Mouse (Mus musculus) gastrocnemius, postnatal 4 days (tissue): ENCODE measurements at regions not wholly inside any gene's neighbourhood (a gene's known extent, or its start where the extent isn't known, plus 50 kb on each side); places are given as distances from the start of the nearest gene placed in this dataset.

Experiments used
- DNase-seq, 2 experiments: peaks; one replicate each; pipeline ENCODE4 v3.0.0; 2021 to 2022; ENCODE audit warnings: low spot score in 2 of 2, mixed read lengths in 2 of 2

- no peak for DNase-seq
Observed at GRCm38 (mm10) chr5:111829891-111830290, 96.2 kb downstream of the Gm26897 start.

- no peak for DNase-seq
Observed at GRCm38 (mm10) chr5:111835737-111836667, 102.3 kb downstream of the Gm26897 start.

- no peak for DNase-seq
Observed at GRCm38 (mm10) chr5:111836668-111837234, 103.0 kb downstream of the Gm26897 start.

- no peak for DNase-seq
Observed at GRCm38 (mm10) chr5:111842461-111842860, 108.7 kb downstream of the Gm26897 start.

GRCm38 (mm10) chr5:111843622-111844239, 110.0 kb downstream of the Gm26897 start:
- no peak for DNase-seq

- no peak for DNase-seq
Observed at GRCm38 (mm10) chr5:111844528-111844927, 110.8 kb downstream of the Gm26897 start.

GRCm38 (mm10) chr5:111848917-111849316, 115.2 kb downstream of the Gm26897 start:
- DNase-seq: no peak

GRCm38 (mm10) chr5:111852682-111853081, 119.0 kb downstream of the Gm26897 start:
- DNase-seq: no peak

- DNase-seq: no peak
Observed at GRCm38 (mm10) chr5:111855366-111855765, 121.6 kb downstream of the Gm26897 start.

- DNase-seq: no peak
Observed at GRCm38 (mm10) chr5:111857200-111857599, 123.5 kb downstream of the Gm26897 start.

GRCm38 (mm10) chr5:111860436-111860835, 126.7 kb downstream of the Gm26897 start:
- DNase-seq: no peak

GRCm38 (mm10) chr5:111862331-111862730, 128.6 kb downstream of the Gm26897 start:
- DNase-seq: no peak

GRCm38 (mm10) chr5:111863922-111864321, 130.2 kb downstream of the Gm26897 start:
- no peak for DNase-seq

GRCm38 (mm10) chr5:111864606-111865005, 130.9 kb downstream of the Gm26897 start:
- DNase-seq: no peak

- DNase-seq: no peak
Observed at GRCm38 (mm10) chr5:111869011-111869410, 135.3 kb downstream of the Gm26897 start.

- peak in 1 of 2 experiments; percentile 42 for DNase-seq
Observed at GRCm38 (mm10) chr5:111877165-111877793, 143.6 kb downstream of the Gm26897 start.

- no peak for DNase-seq
Observed at GRCm38 (mm10) chr5:111879044-111879443, 145.3 kb downstream of the Gm26897 start.

- DNase-seq: no peak
Observed at GRCm38 (mm10) chr5:111880268-111880667, 146.5 kb downstream of the Gm26897 start.

- DNase-seq: peak in 1 of 2 experiments; percentile 53
Observed at GRCm38 (mm10) chr5:111881517-111881916, 147.8 kb downstream of the Gm26897 start.

- DNase-seq: no peak
Observed at GRCm38 (mm10) chr5:111887281-111887680, 153.6 kb downstream of the Gm26897 start.

GRCm38 (mm10) chr5:111890800-111891199, 157.1 kb downstream of the Gm26897 start:
- peak; percentile 60 to 85 for DNase-seq
